Mouse (Mus musculus): ENCODE data around the gene Yipf3. TPM values are rescaled to one million over a fixed set of nuclear protein-coding genes. Genes with fewer than 3 reads are reported as not detected.

The Yipf3 gene
- total RNA-seq (2023): 100 to 1,000 TPM in 1 of 2 experiments, 10 to 100 TPM in 1; 95.4 to 118 TPM

DNA sequence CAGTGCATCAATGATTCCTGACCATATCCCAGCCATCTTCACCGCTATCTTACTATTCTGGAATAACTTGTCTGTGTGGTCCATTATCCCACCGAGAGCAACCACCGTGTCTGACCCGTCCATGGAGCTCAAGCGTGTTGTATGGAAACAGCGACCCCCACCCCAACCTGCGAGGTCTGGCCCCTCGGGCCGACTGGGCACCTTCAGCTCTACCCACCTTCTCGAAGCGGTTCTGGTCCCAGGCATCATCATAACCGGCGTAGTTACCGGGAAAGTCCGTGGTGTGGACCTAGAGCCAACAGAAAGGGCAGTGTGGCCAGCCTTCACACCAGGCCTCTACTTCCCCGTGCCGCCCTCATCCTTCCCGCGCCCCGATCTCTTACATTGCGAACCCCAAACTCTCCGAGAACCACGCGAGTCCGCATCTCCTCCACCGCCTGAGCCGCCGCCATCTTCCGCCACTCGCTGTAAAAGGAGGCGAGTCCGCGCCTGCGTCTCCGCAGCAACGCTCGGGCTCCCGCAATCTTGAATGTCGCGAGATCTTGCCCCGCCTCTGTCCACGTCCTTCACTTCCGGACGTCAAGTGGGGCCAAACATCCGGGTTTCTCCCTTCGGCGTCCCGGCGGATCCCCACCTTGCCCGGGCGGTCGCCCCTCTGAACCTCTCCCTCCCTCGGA lies at the start of gene Yipf3, which contains the start of gene Polr1c:
TSS of gene Yipf3 (plus strand) at position 569 of the 677 bp plus-strand sequence.
TSS of gene Polr1c (minus strand) at position 543 of the 677 bp plus-strand sequence.

GRCm38 (mm10) chr17:46202421-46203071 lies 45.3 kb upstream of the Yipf3 start, which contains the start of the genes Polh and Xpo5:
Gene Polh (minus strand): TSS chr17:46202645.
Gene Xpo5 (plus strand): TSS chr17:46202782.

GRCm38 (mm10) chr17:46253452-46254084 lies 5.7 kb downstream of the Yipf3 start, which contains the start of gene Lrrc73:
Gene Lrrc73 (plus strand): TSS chr17:46253531.

GRCm38 (mm10) chr17:46282483-46283123 lies 34.7 kb downstream of the Yipf3 start, which contains the start of gene Tjap1:
Gene Tjap1 (minus strand): TSS chr17:46283026.

GRCm38 (mm10) chr17:46297364-46298219 lies 49.7 kb downstream of the Yipf3 start, which contains the start of gene Dlk2:
Gene Dlk2 (plus strand): TSS chr17:46297421.

Other genes with a start within 250 kb of the Yipf3 start
- gene Vegfa, start 215.7 kb upstream of the Yipf3 start, total RNA-seq (2023): 10 to 100 TPM; 25.4 to 41.1 TPM
- 10 to 100 TPM; 39.4 to 47.5 TPM for gene Mrps18a, start 137.1 kb upstream of the Yipf3 start, total RNA-seq (2023)
- under 1 TPM in 1 of 2 experiments, not detected in 1; 0.86 TPM for gene Rsph9, start 103.9 kb upstream of the Yipf3 start, total RNA-seq (2023)
- 10 to 100 TPM; 19.5 to 20.0 TPM for gene Mad2l1bp, start 94.5 kb upstream of the Yipf3 start, total RNA-seq (2023)
- gene Gtpbp2, start 87.0 kb upstream of the Yipf3 start, total RNA-seq (2023): 100 to 1,000 TPM; 116 to 122 TPM
- 1 to 10 TPM; 5.6 to 6.1 TPM for gene Polh, start 45.4 kb upstream of the Yipf3 start, total RNA-seq (2023)
- gene Xpo5, start 45.3 kb upstream of the Yipf3 start, total RNA-seq (2023): 10 to 100 TPM; 20.7 to 21.4 TPM
- 10 to 100 TPM; 28.4 to 32.7 TPM for gene Polr1c, start within 50 bp of the Yipf3 start, total RNA-seq (2023)
- 1 to 10 TPM; 2.0 to 3.0 TPM for gene Lrrc73, start 5.5 kb downstream of the Yipf3 start, total RNA-seq (2023)
- gene Tjap1, start 34.9 kb downstream of the Yipf3 start, total RNA-seq (2023): 10 to 100 TPM; 44.5 to 50.8 TPM
- not detected for gene Dlk2, start 49.3 kb downstream of the Yipf3 start, total RNA-seq (2023)
- gene Abcc10, start 80.3 kb downstream of the Yipf3 start, total RNA-seq (2023): 10 to 100 TPM in 1 of 2 experiments, 1 to 10 TPM in 1; 9.6 to 10.1 TPM
- gene Zfp318, start 135.7 kb downstream of the Yipf3 start, total RNA-seq (2023): 10 to 100 TPM; 22.7 to 24.0 TPM
- not detected for gene Crip3, start 180.8 kb downstream of the Yipf3 start, total RNA-seq (2023)
- not detected for gene Slc22a7, start 190.4 kb downstream of the Yipf3 start, total RNA-seq (2023)
- under 1 TPM in 1 of 2 experiments, not detected in 1; 0.08 TPM for gene Ttbk1, start 239.6 kb downstream of the Yipf3 start, total RNA-seq (2023)
- gene Dnph1, start 248.6 kb downstream of the Yipf3 start, total RNA-seq (2023): under 1 TPM; 0.55 to 0.91 TPM